Mouse (Mus musculus): ENCODE measurements around the gene Myo3b.

The Myo3b gene
- long read RNA-seq, experiment 1, partial matches to known transcripts: 0 of 1 reads
- long read RNA-seq, experiment 1, other reads (novel, unspliced or antisense): 1 of 1 reads
- long read RNA-seq, experiment 2: 0 reads

DNA sequence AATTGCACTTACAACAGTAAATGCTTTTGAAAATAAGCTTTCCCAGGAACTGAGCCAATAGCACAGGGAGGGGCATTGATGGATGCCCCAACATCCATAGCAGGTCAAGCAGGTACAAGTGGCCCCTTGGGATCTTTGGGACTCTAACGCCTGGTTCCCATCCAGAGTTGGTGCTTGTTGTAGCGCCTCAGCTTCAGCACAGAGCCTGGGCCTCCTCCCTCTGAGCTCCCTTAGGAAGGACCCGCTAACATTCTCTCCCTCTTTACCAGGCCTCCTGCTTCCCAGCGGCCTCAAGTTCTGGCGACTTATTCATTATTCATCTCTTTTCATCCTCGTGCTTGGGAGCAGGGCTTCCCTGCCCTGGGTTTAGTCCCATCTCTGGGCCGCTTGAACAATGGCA is at the start of gene Myo3b:
Gene Myo3b, plus strand, starts transcription at position 375 of the 400 bp plus-strand sequence.
- intact Hi-C loops (cut with DNase I): loop anchor here (5.0 to 10.0 kb wide), 3 partner anchors 54 to 526 kb away; no protein-coding TSS in a partner anchor

DNA sequence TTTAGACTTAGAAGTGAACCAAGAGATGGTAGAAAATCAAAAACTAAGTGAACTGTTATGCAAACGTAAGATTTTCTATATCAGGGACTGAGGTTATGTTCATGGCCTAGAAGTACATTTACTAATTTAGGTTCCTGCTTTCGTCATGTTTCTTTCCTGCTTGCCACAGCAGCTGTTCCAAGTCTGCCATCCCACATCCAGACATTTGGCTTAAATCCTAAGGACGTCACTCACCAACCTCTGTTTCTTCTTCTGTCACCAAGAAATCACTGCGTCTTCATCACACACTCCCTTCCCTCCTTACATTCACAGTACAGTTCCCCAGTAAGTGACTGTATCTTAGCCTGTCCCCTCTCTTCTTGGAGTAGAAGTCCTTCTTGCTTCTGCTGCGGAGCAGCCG is 49.7 kb upstream of the Myo3b start:
- intact Hi-C loops (cut with DNase I): no loop called here

DNA sequence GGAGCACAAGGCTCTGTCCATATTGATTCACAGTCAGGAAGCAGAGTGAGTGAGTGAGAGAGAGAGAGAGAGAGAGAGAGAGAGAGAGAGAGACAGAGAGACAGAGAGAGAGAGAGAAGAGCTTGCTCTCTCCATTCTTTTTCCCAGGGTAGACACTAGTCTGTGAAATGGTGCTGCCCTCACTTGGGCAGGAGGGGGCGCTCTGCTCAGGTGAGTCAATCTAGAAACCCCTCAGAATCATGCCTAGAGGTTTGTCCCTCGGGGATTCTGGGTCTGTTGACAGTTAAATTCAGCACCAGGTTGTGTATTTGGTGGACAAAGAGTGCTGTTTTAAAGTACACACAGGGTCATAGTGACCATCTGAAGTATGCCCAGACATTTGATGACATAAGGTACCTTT is 48.3 kb upstream of the Myo3b start:
- intact Hi-C loops (cut with DNase I): loop anchor here (10.0 kb wide), 1 partner anchor 56 kb away; no protein-coding TSS in a partner anchor

DNA sequence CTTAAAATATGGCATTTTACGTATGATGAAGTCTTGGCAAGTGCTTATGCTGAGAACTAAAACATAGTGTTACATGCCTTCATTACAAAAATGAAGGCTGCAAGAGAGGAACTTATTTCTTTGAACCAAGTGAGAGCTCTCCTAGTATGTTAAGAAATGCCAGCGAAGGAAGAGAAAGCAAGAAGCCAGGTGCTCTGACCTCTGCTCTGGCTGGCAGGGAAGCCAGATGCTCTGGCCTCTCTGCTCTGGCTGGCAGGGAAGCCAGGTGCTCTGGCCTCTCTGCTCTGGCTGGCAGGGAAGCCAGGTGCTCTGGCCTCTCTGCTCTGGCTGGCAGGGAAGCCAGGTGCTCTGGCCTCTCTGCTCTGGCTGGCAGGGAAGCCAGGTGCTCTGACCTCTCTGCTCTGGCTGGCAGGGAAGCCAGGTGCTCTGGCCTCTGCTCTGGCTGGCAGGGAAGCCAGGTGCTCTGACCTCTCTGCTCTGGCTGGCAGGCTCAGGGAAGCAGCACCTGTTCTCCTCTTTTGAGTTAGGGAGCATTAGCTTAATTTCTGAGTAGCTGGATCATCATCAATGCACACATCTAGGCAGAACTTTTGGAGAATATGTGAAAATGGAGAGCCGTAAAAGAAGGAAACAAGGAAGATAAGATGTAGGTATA is 44.7 kb upstream of the Myo3b start:
- intact Hi-C loops (cut with DNase I): loop anchor here (10.0 kb wide), 1 partner anchor 59 kb away; no protein-coding TSS in a partner anchor

DNA sequence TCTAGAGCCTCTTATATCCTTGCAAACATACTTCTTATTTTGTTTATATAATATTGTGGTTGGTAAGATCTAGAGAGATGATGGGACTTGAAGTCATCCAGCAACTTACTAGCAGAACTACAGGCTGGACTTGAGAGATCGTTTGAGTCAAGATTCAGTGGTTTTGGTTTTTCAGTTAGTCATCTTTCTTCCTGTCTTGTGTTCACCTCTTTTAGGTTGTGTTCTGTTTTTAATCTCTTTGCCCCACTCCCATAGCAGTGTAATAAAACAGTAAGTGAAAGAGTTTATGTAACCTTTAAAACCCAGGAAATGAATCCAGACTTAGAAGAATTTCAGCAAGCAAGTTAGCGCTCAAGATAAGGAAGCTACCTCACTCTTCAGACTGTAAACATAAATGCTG is 44.1 kb upstream of the Myo3b start:
- intact Hi-C loops (cut with DNase I): loop anchor here (10.0 kb wide), 1 partner anchor 60 kb away; no protein-coding TSS in a partner anchor

DNA sequence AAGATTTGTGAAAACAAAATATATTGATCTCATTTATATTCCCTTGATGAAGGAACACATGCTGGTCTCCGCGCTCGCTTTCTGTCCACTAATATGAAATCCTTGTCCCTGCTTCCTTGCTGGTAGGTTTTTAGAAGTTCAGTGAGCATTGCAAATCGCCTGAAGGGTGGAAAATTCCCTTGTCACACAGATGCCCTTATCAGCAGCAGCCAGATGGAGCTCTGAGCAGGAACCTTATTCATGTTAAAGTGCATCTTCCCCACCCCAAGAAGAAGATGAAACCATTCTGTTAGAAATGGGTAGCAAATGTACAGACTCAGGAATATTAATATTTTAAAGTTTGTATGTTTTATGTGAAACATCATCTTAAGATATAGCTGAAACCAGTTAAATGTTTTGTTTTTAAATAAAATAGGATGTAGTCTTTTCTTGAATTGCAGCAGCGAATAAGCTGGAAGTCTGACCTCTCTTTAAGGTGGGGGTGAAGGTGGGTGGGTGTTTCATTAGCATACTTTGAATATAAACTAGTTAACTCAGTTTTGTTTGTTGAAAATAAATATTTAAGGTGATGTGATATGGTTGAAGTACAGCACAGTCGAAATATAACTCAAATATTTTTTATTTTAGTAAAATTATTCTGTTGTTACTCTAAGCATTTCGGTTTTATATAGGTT is 39.7 kb upstream of the Myo3b start:
- intact Hi-C loops (cut with DNase I): loop anchor here (10.0 kb wide), 1 partner anchor 64 kb away; no protein-coding TSS in a partner anchor

DNA sequence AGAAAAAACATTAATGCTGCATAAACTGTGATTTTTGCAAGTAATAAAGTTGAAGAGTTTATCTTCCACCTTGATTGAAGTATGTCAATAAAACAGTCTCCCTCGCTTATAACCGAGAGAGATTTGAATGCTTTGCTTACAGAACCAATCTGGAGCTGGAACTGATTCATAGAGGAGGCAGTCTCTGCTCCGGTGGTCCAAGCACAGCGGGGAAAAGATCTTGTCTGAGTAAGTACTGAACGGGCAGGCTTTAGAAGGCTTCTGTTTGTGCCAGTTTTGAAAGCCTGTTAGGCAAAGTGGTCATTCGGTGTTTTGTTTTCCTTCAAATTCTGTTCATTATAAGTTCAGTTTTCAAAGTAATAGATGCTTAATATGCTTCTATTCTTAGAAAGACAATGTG is 38.6 kb upstream of the Myo3b start:
- intact Hi-C loops (cut with DNase I): no loop called here

DNA sequence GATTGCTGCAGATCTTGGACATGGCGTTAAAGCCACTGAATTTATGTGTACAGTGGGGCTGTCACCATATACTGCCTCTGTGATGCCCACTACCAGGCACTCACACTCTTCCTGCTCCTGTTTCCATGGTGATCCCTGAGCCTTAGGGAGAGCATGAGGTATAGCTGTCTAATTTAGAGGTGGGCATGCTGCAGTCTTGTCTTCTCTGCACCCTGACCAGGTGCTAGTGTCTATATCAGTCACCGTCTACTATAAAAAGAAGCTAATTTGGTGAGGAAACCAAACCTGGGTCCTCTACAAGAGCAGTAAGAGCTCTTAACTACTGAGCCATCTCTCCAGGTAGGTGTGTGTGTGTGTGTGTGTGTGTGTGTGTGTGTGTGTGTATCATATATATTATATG is 32.4 kb upstream of the Myo3b start:
- intact Hi-C loops (cut with DNase I): no loop called here

DNA sequence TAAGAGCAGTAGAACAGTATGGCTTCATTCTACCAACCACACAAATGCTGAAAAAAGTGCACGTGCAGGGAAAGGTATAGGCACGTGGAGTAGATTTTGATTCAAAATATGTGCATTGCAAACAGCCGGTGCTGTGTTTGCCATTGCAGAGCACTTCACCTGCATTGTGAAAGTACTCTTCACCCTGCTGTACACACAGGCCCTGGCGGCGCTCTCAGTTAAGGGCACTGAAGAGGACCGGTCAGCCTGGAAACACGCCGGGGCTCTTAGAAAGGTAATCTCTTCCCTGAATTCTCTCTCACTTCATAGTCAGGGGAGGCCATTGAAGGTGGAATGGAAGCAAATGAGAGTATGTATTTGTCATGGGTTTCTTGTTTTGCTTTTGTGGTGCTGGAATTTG is 26.0 kb upstream of the Myo3b start:
- intact Hi-C loops (cut with DNase I): no loop called here

DNA sequence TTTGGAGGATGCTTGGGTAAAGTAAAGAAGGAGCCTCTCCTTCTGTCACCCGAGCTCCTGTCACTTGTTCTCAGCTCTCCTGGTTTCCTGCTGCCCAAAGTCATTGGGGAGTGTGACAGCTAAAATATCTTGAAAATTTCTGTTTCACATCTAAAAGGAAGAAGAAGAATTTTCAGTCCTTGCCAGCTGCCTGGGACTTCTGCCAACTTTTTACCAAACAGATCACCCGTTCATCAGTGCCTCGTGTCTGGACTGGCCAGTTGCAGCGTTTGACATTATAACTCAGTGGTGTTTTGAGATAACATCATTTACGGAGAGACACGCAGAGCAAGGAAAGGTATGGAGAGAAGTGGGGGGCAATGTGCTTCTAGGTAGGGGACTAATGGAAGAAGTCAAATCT is 20.7 kb upstream of the Myo3b start:
- intact Hi-C loops (cut with DNase I): no loop called here

DNA sequence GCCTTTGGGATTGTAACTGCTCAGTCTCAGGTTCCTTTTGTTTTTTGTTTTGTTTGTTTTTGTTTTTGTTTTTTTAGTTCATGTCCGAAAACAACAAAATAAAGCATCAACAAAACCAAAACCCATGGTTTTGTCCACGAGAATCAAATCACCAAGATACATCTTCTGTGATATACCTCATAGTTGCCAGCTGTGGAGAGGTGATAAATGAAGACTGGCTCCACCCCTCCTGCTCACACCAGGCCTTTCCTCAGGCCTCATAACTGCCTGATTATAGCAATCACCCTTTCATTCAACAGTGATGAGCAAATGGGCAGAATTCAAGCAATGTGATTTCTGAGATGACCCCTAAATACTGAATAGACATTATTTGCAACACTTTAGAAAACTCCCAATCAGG is 14.5 kb upstream of the Myo3b start:
- intact Hi-C loops (cut with DNase I): no loop called here

DNA sequence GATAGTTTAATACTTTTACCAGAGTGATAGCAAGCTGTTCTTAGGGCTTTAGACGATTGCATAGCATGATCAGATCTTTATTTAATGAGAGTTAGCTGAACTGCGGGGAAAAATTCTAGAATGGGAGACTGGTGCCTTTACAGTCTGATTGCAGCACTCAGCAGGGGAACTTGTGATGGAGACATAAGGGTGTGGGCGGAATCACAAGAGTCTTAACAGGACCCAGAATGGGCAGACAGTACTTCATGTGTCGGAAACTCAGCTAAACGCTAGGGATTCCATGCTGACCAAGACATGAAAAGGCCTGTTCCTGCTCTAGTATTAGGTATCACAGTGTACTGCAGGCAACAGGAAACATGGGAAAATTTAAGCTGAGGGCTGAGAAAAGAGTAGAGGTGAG is 13.2 kb upstream of the Myo3b start:
- intact Hi-C loops (cut with DNase I): no loop called here

DNA sequence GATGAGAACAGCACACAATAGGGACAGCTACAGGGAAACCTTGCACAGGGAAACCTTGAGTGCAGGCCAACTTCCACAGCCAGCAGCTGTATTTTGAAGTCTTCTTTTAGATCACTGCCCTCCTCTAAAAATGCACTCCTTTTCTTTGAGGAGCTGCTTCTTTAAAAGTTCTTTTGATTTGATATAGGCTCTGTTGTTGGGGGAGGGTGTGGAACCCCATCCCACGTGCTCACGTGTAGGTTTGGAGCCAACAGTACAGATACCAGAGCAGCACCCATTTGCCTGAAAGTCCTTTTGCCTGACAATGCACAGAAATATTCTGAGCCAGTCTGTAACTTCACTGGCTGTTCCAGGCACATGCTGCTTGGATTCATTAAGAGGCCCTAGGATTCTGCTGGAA is 7.5 kb upstream of the Myo3b start:
- intact Hi-C loops (cut with DNase I): loop anchor here (10.0 kb wide), 1 partner anchor 533 kb away; no protein-coding TSS in a partner anchor

DNA sequence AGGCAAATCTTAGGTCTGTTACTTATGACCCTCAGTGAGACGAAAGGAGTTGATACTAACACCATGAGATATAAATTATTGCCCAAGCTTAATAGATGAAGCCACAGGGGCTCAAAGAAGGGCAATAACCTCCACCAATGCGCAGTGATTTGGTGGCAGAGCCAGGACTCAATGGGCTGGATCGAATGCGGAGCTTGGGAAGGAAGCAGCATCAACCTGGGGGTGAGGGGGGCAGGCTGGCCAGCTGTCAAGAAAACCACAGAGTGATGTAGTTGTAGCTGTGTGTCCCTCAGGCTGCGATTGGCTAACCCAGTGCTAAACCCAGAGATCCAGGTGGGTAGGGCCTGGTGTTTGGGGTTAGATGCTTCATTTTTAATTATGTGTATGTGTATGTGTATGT is 4.0 kb upstream of the Myo3b start:
- intact Hi-C loops (cut with DNase I): loop anchor here (5.0 to 10.0 kb wide), 3 partner anchors 57 to 530 kb away; no protein-coding TSS in a partner anchor

DNA sequence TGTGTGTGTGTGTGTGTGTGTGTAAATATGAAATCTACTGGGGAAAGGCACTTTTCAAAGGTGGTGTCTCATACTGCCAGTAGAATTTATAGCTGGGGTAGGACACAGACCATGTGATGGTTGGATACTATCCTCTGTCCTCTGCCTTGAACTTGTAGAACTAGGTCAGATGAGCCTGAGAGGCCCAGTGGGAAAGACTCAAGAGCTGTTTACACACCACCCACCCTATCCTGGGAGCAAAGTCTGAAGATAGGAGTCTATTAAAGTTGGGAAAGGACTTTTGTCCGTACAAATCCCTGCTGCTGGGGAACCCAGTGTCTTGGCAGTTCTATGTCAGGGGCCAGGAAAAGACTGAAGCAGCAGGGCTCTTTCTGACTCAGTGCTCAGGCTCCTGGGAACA is 3.6 kb upstream of the Myo3b start:
- intact Hi-C loops (cut with DNase I): loop anchor here (5.0 to 10.0 kb wide), 3 partner anchors 57 to 529 kb away; no protein-coding TSS in a partner anchor

DNA sequence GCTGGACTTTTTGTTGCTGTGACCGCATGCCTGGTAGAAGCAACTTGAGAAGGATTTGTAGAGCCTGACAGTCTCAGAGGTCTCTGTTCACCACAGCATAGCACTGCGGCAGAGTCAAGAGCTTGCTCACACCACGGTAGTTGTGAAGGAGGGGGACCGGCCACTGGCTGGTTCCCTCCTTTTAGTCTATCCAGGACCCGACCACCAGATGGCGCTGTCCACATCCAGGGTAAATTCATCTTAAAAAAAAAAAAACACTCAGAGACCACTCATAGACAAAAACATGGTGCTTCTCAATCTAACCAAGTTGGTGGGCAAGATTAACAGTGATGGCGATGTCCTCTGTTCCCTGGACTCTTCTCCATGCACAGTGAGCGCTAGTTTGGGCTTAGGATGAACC is 1.7 kb upstream of the Myo3b start:
- intact Hi-C loops (cut with DNase I): loop anchor here (5.0 to 10.0 kb wide), 3 partner anchors 55 to 528 kb away; no protein-coding TSS in a partner anchor

DNA sequence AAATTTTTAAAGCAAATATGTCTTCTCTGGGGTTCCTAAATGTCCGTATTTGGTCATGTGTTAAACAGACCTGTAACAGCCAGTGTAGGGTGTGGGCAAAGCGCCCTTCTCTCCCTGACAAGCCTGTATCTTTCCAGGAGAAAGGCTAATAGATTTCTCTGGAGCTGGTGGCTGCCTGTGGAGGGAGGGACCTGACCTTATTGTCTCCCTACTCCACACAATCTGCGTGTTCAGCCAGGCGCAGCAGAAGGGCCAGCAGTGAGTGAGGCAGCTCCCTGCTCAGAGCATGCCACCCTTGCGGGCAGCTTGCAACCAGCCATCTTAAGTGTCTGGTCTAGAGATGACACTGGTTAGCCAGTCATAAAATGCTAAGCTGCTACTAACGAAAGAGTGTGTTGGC is 5.5 kb downstream of the Myo3b start:
- intact Hi-C loops (cut with DNase I): no loop called here

DNA sequence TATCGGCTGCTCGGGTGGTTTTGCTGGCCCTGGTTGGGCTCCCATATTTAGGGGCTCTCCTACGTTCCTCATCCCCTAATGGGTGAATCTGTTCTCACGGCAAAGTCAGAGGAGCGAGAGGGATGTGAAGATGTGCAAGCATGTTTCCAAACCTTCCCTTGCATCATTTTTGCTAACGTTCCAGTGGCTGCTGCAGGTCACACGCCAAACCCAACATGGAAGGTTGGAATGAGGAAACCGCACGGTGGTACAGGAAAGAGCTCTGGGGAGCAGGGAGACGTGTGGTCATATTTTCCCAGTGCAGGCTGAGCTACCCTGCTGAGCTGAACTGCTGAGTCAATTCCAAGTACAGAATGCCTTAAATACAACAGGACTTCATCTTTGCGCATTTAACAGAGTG is 8.9 kb downstream of the Myo3b start:
- intact Hi-C loops (cut with DNase I): no loop called here

DNA sequence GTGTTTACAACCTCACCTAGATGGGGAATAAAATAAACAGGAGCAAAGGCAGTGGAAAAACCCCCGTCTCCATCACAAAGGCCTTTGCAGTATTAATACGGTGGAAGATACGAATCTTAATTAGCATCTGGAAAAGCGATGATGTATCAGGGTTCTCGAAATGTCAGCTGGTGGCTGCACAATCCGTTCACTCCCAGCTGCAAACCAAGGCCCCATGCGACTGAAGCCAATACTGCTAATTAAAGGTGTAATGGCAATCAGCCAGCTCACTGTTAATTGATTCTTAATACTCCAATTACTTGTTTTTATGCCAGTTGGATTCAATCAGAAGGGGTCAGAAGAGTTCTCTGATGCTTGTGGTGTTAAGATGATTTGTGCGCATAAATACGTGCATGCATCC is 14.9 kb downstream of the Myo3b start:
- intact Hi-C loops (cut with DNase I): no loop called here

DNA sequence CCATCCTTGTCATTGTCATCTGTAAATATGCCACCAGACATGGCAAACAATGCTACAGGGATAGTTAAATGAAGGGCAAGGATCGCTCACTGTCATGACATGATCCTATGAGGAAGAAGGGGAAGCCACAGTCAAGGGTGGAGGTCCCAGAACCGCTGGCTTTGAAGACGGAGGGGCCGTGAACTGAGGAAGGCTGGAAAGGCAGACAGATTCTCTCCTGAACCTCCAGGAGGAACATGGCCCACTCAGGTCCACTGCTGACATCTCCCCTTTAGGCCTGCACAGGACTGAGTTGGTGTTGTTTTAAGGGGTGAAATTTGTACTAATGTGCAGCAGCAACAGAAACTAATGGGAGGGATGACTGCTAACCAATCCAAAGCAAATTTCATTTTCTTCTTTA is 19.3 kb downstream of the Myo3b start:
- intact Hi-C loops (cut with DNase I): no loop called here

DNA sequence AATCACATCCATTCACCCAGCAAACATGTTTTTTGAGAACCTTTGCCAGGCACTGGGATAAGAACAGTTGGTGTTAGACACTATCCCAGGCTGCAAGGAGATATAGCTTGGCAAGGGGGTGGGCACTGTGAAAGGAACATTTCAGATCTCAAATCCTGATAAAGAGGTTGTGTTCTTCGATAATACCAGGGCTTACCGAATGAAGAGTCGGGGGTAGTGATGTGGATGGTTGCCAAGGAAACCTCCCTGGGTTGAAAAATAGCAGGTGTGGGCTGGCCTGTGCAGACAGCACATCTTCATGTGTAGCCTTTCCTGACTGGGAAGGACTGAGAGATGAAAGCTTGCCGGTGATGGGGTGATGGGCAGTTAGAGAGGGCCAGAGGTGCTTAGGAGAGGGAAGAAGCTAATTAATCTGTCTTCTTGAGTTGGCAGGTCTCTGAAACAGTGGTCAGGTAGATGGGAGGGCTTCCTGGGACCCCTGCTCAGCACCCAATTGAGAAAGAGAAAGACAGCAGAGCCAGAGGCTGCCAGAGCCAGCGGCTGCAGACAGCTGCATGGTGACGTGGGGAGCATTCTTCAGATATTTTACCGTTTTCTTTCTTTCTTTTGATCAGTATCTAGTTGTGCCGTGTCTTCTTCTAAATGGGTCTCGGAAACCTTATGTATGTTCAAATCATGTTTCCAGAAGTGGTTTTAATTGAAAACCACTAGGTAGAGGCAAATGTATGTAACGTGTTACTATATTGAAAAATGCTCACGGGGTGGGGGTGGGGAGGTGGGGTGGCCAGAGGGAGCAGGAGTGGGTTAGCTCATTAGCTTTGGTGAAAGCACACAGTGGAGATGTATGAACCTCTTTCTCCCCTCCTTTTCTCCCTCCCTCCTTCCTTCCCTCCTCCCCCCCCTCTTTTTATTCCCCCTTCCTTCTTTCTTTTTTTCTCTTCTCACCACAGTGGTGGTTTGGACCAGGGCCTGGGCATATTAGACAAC is 21.7 kb downstream of the Myo3b start:
- intact Hi-C loops (cut with DNase I): no loop called here
